Mouse (Mus musculus): ENCODE measurements around the gene Nck2.
A peak's percentile ranks its signal among the peaks of the same experiment; 100 is the strongest.

Nck2 gene

GRCm38 (mm10) chr1:43571105-43571504 is 126.7 kb downstream of the Nck2 start:
- DNase-seq (ENCODE audit: low read depth, low spot score) = no peak

- no peak for DNase-seq (ENCODE audit: low read depth, low spot score)
Observed at GRCm38 (mm10) chr1:43574793-43575304, 130.5 kb downstream of the Nck2 start.

GRCm38 (mm10) chr1:43577371-43577770 is 133.0 kb downstream of the Nck2 start:
- no peak for DNase-seq (ENCODE audit: low read depth, low spot score)

- no peak for DNase-seq (ENCODE audit: low read depth, low spot score)
Observed at GRCm38 (mm10) chr1:43583564-43583963, 139.2 kb downstream of the Nck2 start.

GRCm38 (mm10) chr1:43589001-43589400 is 144.6 kb downstream of the Nck2 start:
- no peak for DNase-seq (ENCODE audit: low read depth, low spot score)

GRCm38 (mm10) chr1:43589910-43590309 is 145.5 kb downstream of the Nck2 start:
- DNase-seq (ENCODE audit: low read depth, low spot score) = no peak

- DNase-seq (ENCODE audit: low read depth, low spot score) = peak; percentile 75
Observed at GRCm38 (mm10) chr1:43590727-43591126, 146.3 kb downstream of the Nck2 start.

GRCm38 (mm10) chr1:43593069-43593468 is 148.7 kb downstream of the Nck2 start:
- no peak for DNase-seq (ENCODE audit: low read depth, low spot score)

GRCm38 (mm10) chr1:43594738-43595137 is 150.4 kb downstream of the Nck2 start:
- no peak for DNase-seq (ENCODE audit: low read depth, low spot score)

GRCm38 (mm10) chr1:43597731-43598130 is 153.4 kb downstream of the Nck2 start:
- no peak for DNase-seq (ENCODE audit: low read depth, low spot score)

GRCm38 (mm10) chr1:43599483-43599882 is 155.1 kb downstream of the Nck2 start:
- no peak for DNase-seq (ENCODE audit: low read depth, low spot score)

- DNase-seq (ENCODE audit: low read depth, low spot score) = no peak
Observed at GRCm38 (mm10) chr1:43601054-43601453, 156.7 kb downstream of the Nck2 start.

- DNase-seq (ENCODE audit: low read depth, low spot score) = no peak
Observed at GRCm38 (mm10) chr1:43615948-43616347, 171.6 kb downstream of the Nck2 start.

Data from forelimb bud, embryonic 11.5 days (tissue).